Mouse (Mus musculus) olfactory bulb, adult 2 months (tissue): ENCODE measurements at regions not wholly inside any gene's neighbourhood (a gene's known extent, or its start where the extent isn't known, plus 50 kb on each side); places are given as distances from the start of the nearest gene placed in this dataset.

ENCODE experiments used
- CTCF ChIP-seq: fragments of 200-500 bp; IDR thresholded peaks from 2 replicates; pipeline ENCODE4 v1.5.1; 2012; ENCODE audit warnings: low read depth, mild to moderate bottlenecking, low read length, moderate library complexity; ENCODE audit not compliant: insufficient read depth
- POLR2A ChIP-seq: fragments of 200-500 bp; IDR thresholded peaks from 2 replicates; pipeline ENCODE4 v1.6.1; 2012; ENCODE audit warnings: mild to moderate bottlenecking, low read depth, low read length, moderate library complexity; ENCODE audit not compliant: insufficient read depth

DNA sequence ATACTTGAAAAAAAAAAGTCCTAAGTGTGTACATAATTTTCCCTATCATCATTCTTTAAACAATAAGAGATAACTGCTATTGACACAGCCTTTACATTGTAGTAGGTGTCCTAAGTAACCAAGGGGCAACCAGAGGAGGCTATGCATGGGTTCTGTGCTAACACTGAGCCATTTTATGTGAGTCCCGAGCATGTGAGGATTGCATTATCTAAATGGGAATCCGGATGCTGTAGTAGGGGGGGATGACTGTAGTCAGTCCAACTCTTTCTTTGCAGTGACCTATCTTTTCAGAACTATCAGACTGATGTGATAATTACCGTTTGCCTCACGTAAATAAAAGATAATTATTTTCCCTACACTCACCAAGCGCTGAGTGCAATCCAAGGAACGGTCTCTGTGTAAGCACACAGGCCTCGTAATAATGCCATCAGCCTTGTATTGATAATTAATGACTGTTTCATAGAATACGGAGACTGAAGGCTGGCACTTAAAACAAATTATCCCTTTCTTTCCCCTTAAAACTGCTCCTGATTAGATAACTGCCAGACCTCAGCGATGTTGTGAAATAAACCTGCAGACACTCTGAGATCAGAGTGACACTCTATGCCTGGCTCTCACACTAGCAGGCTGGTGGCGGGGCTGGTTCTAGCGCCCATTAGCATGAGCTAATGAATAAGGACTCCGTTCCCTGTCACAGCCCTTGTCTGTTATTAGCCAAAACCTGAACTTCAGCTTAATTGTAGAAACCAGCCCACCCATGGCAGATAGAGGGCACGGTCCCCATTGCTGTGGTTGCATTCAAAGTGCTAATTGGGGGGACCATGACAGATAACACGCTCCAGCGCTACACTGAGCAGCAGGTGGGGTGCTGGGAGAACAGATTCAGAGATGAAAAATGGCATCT is 165.4 kb downstream of the Cd83 start:
- no peak for TF ChIP-seq CTCF
- no peak for TF ChIP-seq POLR2A
